Mouse (Mus musculus) monocyte, adult 5-6 weeks (primary cell): Measurements from ENCODE around the gene Pax6. TPM values are rescaled to one million over a fixed set of nuclear protein-coding genes. Genes with fewer than 3 reads are reported as not detected.

Source experiments
- ATAC-seq: fragments of 153-309, 156-312 bp; replicated peaks from 2 replicates; pipeline ENCODE4 v1.8.0; 2017; ENCODE audit warnings: mild to moderate bottlenecking; ENCODE audit not compliant: low TSS enrichment, insufficient number of reproducible peaks, severe bottlenecking, poor library complexity, low FRiP score
- total RNA-seq: library from RNA; stranded (forward); fragments of 200-1000, 200-491, 200-594 nt; gene quantifications from 3 replicates; pipeline ENCODE4 v1.2.3, GENCODE M21; 2017

Pax6 gene
- total RNA-seq, 1 experiment from 2014 or later = not detected

GRCm38 (mm10) chr2:105669881-105670730 lies 1.4 kb downstream of the Pax6 start:
- ATAC-seq = no peak

GRCm38 (mm10) chr2:105670731-105671095 lies 2.0 kb downstream of the Pax6 start:
- no peak for ATAC-seq

- no peak for ATAC-seq
Measured at GRCm38 (mm10) chr2:105671116-105671797, 2.6 kb downstream of the Pax6 start.

GRCm38 (mm10) chr2:105671798-105672595 lies 3.3 kb downstream of the Pax6 start:
- no peak for ATAC-seq

- no peak for ATAC-seq
Measured at GRCm38 (mm10) chr2:105672596-105672960, 3.9 kb downstream of the Pax6 start.

- ATAC-seq = no peak
Measured at GRCm38 (mm10) chr2:105673054-105673453, 4.4 kb downstream of the Pax6 start.

- ATAC-seq = no peak
Measured at GRCm38 (mm10) chr2:105673631-105674060, 4.9 kb downstream of the Pax6 start.

GRCm38 (mm10) chr2:105674061-105674874 lies 5.6 kb downstream of the Pax6 start:
- no peak for ATAC-seq

- 0 out of 2 replicates have a peak, but pooled peaks have one; percentile 27 for ATAC-seq
Measured at GRCm38 (mm10) chr2:105674875-105675729, 6.4 kb downstream of the Pax6 start.

- ATAC-seq = no peak
Measured at GRCm38 (mm10) chr2:105675730-105676079, 7.0 kb downstream of the Pax6 start.

- no peak for ATAC-seq
Measured at GRCm38 (mm10) chr2:105676080-105676908, 7.6 kb downstream of the Pax6 start.

- no peak for ATAC-seq
Measured at GRCm38 (mm10) chr2:105676909-105677433, 8.3 kb downstream of the Pax6 start.

GRCm38 (mm10) chr2:105677434-105678105 lies 8.9 kb downstream of the Pax6 start:
- no peak for ATAC-seq

GRCm38 (mm10) chr2:105678306-105678705 lies 9.6 kb downstream of the Pax6 start:
- ATAC-seq = no peak

GRCm38 (mm10) chr2:105678880-105679321 lies 10.2 kb downstream of the Pax6 start:
- ATAC-seq = no peak

GRCm38 (mm10) chr2:105679331-105679730 lies 10.6 kb downstream of the Pax6 start:
- no peak for ATAC-seq
